In the genomic region with DNA sequence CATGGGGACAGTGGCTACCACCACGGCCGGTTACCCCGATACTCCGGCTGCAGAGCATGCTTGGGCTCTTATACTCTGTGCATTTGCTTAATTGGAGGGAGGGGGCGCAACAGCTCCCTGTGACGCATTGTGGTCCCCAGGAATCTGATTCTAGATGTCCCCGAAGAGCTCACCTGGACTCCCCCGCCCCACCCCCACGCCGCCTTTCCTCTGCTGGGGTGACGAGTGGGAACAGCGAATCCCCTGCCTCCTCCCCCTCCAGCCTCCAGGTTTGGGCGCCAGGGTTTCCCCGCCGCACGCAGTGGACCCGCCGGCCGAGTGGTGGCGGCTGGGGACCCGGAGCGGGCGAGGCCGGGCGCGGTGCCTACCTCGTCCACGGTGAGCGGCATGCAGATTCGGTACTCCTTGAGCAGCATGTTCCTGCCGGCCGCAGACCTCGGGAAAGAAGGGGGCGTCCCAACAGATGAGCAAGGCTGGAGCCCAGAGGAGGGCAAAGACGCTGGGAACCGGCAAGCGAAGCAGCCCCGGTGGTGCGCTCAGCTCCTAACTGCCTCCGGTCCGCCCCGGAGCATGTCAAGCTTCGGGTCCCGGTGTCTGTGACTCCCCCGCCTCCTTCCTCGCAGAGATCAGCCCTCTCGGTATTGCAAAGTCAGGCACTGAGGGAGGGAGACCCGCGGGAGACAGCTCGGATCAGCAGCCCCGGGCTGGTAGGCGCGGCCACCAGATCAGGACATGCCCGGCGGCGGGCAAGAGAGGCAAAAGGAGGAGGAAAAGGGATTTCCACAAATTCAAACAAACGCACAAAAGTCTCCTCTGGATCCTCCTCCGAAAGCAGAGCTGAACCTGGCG, we compare ENCODE assay signal across 8 mouse cellular contexts. TPM values are rescaled to one million over a fixed set of nuclear protein-coding genes. Genes with fewer than 3 reads are reported as not detected.
DNase-seq lines count a peak whose midpoint lies in the region; ATAC-seq and TF ChIP-seq lines count a peak whose summit lies in the region.

No protein-coding gene starts in this region.

- peak; percentile 47 for ATAC-seq in lung, embryonic 15.5 days (ENCODE audit: borderline replicate concordance, extremely low read depth, low FRiP score, low TSS enrichment)

- H3K27ac ChIP-seq in lung, embryonic 15.5 days: peak overlapping the region; percentile 94

- H3K4me3 ChIP-seq in E14TG2a.4 (replicated peaks; ENCODE audit: low read length): peak overlapping the region; percentile 95
- peak overlapping the region; percentile 70 for H3K4me3 ChIP-seq in lung, embryonic 15.5 days

- H3K4me1 ChIP-seq in E14TG2a.4 (replicated peaks; ENCODE audit: low read depth, low read length): peaks cover 60% of the 10 kb centered on the region
- peaks cover 34% of the 10 kb centered on the region for H3K4me1 ChIP-seq in lung, embryonic 15.5 days

- TF ChIP-seq CTCF in E14TG2a.4 (conservative IDR thresholded peaks at IDR 0.05; ENCODE audit: low read length): no peak

- H3K9ac ChIP-seq in lung, embryonic 15.5 days: peak overlapping the region; percentile 78

- no peaks in the 10 kb centered on the region for H3K27me3 ChIP-seq in E14TG2a.4 (ENCODE audit: insufficient read depth, low read length)
- H3K27me3 ChIP-seq in lung, embryonic 15.5 days: no peaks in the 10 kb centered on the region

- DNase-seq in cerebellum, adult 18-20 months: peak; percentile 71 to 82
- peak; percentile 41 for DNase-seq in forelimb bud, embryonic 11.5 days (ENCODE audit: low read depth, low spot score)
- peak; percentile 76 for DNase-seq in heart, postnatal 4 days
- peak; percentile 20 for DNase-seq in layer of hippocampus, adult 9-10 months (ENCODE audit: low spot score)
- DNase-seq in ovary, postnatal 10 days (ENCODE audit: low spot score): peak; percentile 44
- peak; percentile 69 for DNase-seq in thymus, postnatal 0 days (ENCODE audit: low spot score)

- peaks cover 11% of the 10 kb centered on the region; the same call in 1 of the 2 replicates for H3K36me3 ChIP-seq in E14TG2a.4 (ENCODE audit: insufficient read depth, low read length)
- no peaks in the 10 kb centered on the region for H3K36me3 ChIP-seq in lung, embryonic 15.5 days

- no peaks in the 10 kb centered on the region for H3K9me3 ChIP-seq in E14TG2a.4 (ENCODE audit: low read length)
- no peaks in the 10 kb centered on the region for H3K9me3 ChIP-seq in lung, embryonic 15.5 days

- 0% methylated on average over 59 of the region's 59 CpGs for WGBS in lung, embryonic 15.5 days

- H3K4me2 ChIP-seq in lung, embryonic 15.5 days: peak overlapping the region; percentile 87

RNA-seq across cellular contexts. Expression of gene Pitpnc1, which starts 0.8 kb away (rescaled TPM):
- total RNA-seq in heart, postnatal 4 days (2021): 10 to 100 TPM; 68.1 to 75.2 TPM
- 15.9 and 16.7 TPM in 2 replicates for polyA plus RNA-seq in lung, embryonic 15.5 days (2015; fragmentation: Nextera tagmentation; extraction: Ambion mirVana)
- 13.5 and 15.1 TPM in 2 replicates for polyA plus RNA-seq in thymus, postnatal 0 days (2015; fragmentation: Nextera tagmentation; extraction: Ambion mirVana)

RNA-seq across cellular contexts. Expression of gene Psmd12, which starts 9.5 kb away (rescaled TPM):
- total RNA-seq in heart, postnatal 4 days (2021): 10 to 100 TPM; 83.0 to 83.3 TPM
- polyA plus RNA-seq in lung, embryonic 15.5 days (2015; fragmentation: Nextera tagmentation; extraction: Ambion mirVana): 166 and 178 TPM in 2 replicates
- polyA plus RNA-seq in thymus, postnatal 0 days (2015; fragmentation: Nextera tagmentation; extraction: Ambion mirVana): 184 and 190 TPM in 2 replicates

Comparison
In these comparisons a context has a peak if more than half of its experiments do, and no peak if none do; other contexts are left out.
1. Peak in every context shown above with its lines: DNase-seq, ATAC-seq, H3K4me3 ChIP-seq and H3K27ac ChIP-seq.
2. DNase-seq: peak in every context shown above with its lines; median percentile 76 in cerebellum, adult 18-20 months; 76 in heart, postnatal 4 days; 69 in thymus, postnatal 0 days; 44 in ovary, postnatal 10 days; 41 in forelimb bud, embryonic 11.5 days; 20 in layer of hippocampus, adult 9-10 months.